ENCODE assay signal across 8 mouse cellular contexts in genomic region chr14:57679958-57680535, GRCm38 (mm10). TPM values are rescaled to one million over a fixed set of nuclear protein-coding genes. Genes with fewer than 3 reads are reported as not detected.
A peak's percentile ranks its signal among the peaks of the same experiment; 100 is the strongest.
DNase-seq lines count a peak whose midpoint lies in the region; ATAC-seq and TF ChIP-seq lines count a peak whose summit lies in the region.

No protein-coding gene starts in this region.

- in situ Hi-C loops in Patski (cut with MboI; ENCODE audit: low pct_unique_long_range_greater_than_20kb): loop anchor here (5.0 to 25.0 kb wide), 3 partner anchors 147 to 1432 kb away; partner anchors contain the start of genes Mrpl57 and Ska3

- WGBS in cerebellum, adult 2 months: 32% methylated on average over 5 of the region's 5 CpGs
- WGBS in hindbrain, embryonic 14.5 days: 39% methylated on average over 5 of the region's 5 CpGs

- H3K9me3 ChIP-seq in hindbrain, embryonic 14.5 days (ENCODE audit: control insufficient read depth, low read length): no peaks in the 10 kb centered on the region

- no peak overlapping the region for H3K4me2 ChIP-seq in hindbrain, embryonic 14.5 days (replicated peaks)

- POLR2A ChIA-PET in Patski (lab: Charles Lee): interaction anchor here (0.7 kb wide), 1 partner anchor 173 kb away, joined by 3 read pairs; no protein-coding TSS in a partner anchor

- H3K4me3 ChIP-seq in cerebellum, adult 2 months (replicated peaks; ENCODE audit: insufficient read depth, low read depth, low read length): no peak overlapping the region
- no peak overlapping the region for H3K4me3 ChIP-seq in hindbrain, embryonic 14.5 days (replicated peaks; ENCODE audit: low read length)

- H3K36me3 ChIP-seq in hindbrain, embryonic 14.5 days (replicated peaks; ENCODE audit: control insufficient read depth, insufficient read depth): no peaks in the 10 kb centered on the region

- H3K27me3 ChIP-seq in Patski: no peaks in the 10 kb centered on the region
- no peaks in the 10 kb centered on the region for H3K27me3 ChIP-seq in cerebellum, adult 2 months (ENCODE audit: control insufficient read depth, insufficient read depth, low read length)
- no peaks in the 10 kb centered on the region for H3K27me3 ChIP-seq in hindbrain, embryonic 14.5 days (ENCODE audit: control insufficient read depth, insufficient read depth, low read length)

- H3K4me1 ChIP-seq in cerebellum, adult 2 months (ENCODE audit: control insufficient read depth, insufficient read depth, low read length): no peaks in the 10 kb centered on the region
- no peaks in the 10 kb centered on the region for H3K4me1 ChIP-seq in hindbrain, embryonic 14.5 days (replicated peaks; ENCODE audit: control insufficient read depth, insufficient read depth, low read length)

- no peak for DNase-seq in Patski (ENCODE audit: low read depth, low spot score)
- DNase-seq in cerebellum, adult 2 months: peak; percentile 69 to 80
- DNase-seq in forelimb bud, embryonic 11.5 days (ENCODE audit: low read depth, low spot score): peak; percentile 85
- peak; percentile 93 for DNase-seq in hindbrain, embryonic 14.5 days (ENCODE audit: low spot score)
- DNase-seq in layer of hippocampus, postnatal 25 days (ENCODE audit: extremely low spot score in 1 of 2, low spot score in 1 of 2): peak; percentile 85 to 94
- peak; percentile 81 to 87 for DNase-seq in lung, postnatal 4 days
- peak; percentile 91 to 92 for DNase-seq in right cerebral cortex, adult 2 months (ENCODE audit: low spot score in 2 of 2)
- peak; percentile 62 to 67 for DNase-seq in urinary bladder, adult 18-20 months (ENCODE audit: low spot score in 2 of 2)

- ATAC-seq in Patski: no peak
- peak; percentile 84 for ATAC-seq in hindbrain, embryonic 14.5 days (ENCODE audit: low FRiP score)

- no peak overlapping the region for H3K27ac ChIP-seq in cerebellum, adult 2 months (ENCODE audit: insufficient read depth, low read length)
- no peak overlapping the region for H3K27ac ChIP-seq in hindbrain, embryonic 14.5 days

- TF ChIP-seq CTCF in Patski (IDR thresholded peaks at IDR 0.05): peak; percentile 89
- peak; percentile 78 for TF ChIP-seq CTCF in cerebellum, adult 2 months (IDR thresholded peaks at IDR 0.05; ENCODE audit: borderline replicate concordance, insufficient read depth, low read depth, low read length)

- no peak for TF ChIP-seq POLR2A in cerebellum, adult 2 months (IDR thresholded peaks at IDR 0.05; ENCODE audit: borderline replicate concordance, insufficient read depth, low read length)

- CTCF ChIA-PET in Patski (lab: Charles Lee): no interaction called here

- H3K9ac ChIP-seq in hindbrain, embryonic 14.5 days: no peak overlapping the region

RNA-seq across cellular contexts. Expression of gene Xpo4, which starts 14.8 kb away (rescaled TPM):
- 11.9 TPM for polyA plus RNA-seq in Patski (2021)
- polyA plus RNA-seq in cerebellum, adult 2 months (2012; rRNA removed): 9.1 and 10.6 TPM in 2 replicates
- polyA plus RNA-seq in hindbrain, embryonic 14.5 days (2014; fragmentation: Nextera tagmentation; extraction: Ambion mirVana): 15.5 and 15.9 TPM in 2 replicates
- total RNA-seq in layer of hippocampus, postnatal 25 days (2021): 10 to 100 TPM; 11.8 to 15.4 TPM
